Mouse (Mus musculus) hindbrain, embryonic 15.5 days (tissue): Measurements from ENCODE around the gene A230050P20Rik. TPM values are rescaled to one million over a fixed set of nuclear protein-coding genes. Genes with fewer than 3 reads are reported as not detected.
"Not testable (repeated sequence)": the region's sequence is repeated elsewhere in the genome, so short reads cannot be mapped to it uniquely, and the experiment has no call there.

Experiments used
- ATAC-seq: fragments of 200-750 bp; cut with Nextera tagmentation; 2 replicates; pipeline ENCODE4 v1.8.0; 2017; ENCODE audit warnings: low read depth, moderate number of reproducible peaks, moderate TSS enrichment; ENCODE audit not compliant: low FRiP score
- H3K27ac ChIP-seq: fragments of 300-500 bp; sonication (generic); replicated peaks from 2 replicates; pipeline ENCODE4 v1.5.1; 2015; ENCODE audit warnings: mild to moderate bottlenecking, inconsistent platforms
- H3K27me3 ChIP-seq: fragments of 300-500 bp; sonication (generic); 2 replicates; pipeline ENCODE4 v1.6.1; 2015; ENCODE audit warnings: control low read depth, inconsistent platforms
- H3K36me3 ChIP-seq: fragments of 300-500 bp; sonication (generic); 2 replicates; pipeline ENCODE4 v1.6.1; 2015; ENCODE audit warnings: control low read depth, inconsistent platforms
- H3K4me1 ChIP-seq: fragments of 300-500 bp; sonication (generic); replicated peaks from 2 replicates; pipeline ENCODE4 v1.6.1; 2015; ENCODE audit warnings: control low read depth, inconsistent platforms
- H3K4me2 ChIP-seq: fragments of 300-500 bp; sonication (generic); 2 replicates; pipeline ENCODE4 v1.6.1; 2015; ENCODE audit warnings: moderate library complexity, mild to moderate bottlenecking, inconsistent platforms
- H3K4me3 ChIP-seq: fragments of 300-500 bp; sonication (generic); 2 replicates; pipeline ENCODE4 v1.5.1; 2015; ENCODE audit warnings: mild to moderate bottlenecking, inconsistent platforms
- H3K9ac ChIP-seq: fragments of 300-500 bp; sonication (generic); 2 replicates; pipeline ENCODE4 v1.6.1; 2015; ENCODE audit warnings: inconsistent platforms
- H3K9me3 ChIP-seq: fragments of 300-500 bp; sonication (generic); 2 replicates; pipeline ENCODE4 v1.6.1; 2016; ENCODE audit warnings: control low read depth, inconsistent platforms
- WGBS: fragments of 180-500 bp; shearing (Covaris S2); methylation state at CpG from one replicate; pipeline ENCODE4 v1.1.7; 2015; 5-methylcytosine and 5-hydroxymethylcytosine counted together
- polyA plus RNA-seq: library from polyadenylated mRNA; unstranded; fragments of >200 nt; fragmentation: Nextera tagmentation; extraction: Ambion mirVana; gene quantifications from 2 replicates; pipeline ENCODE4 v1.2.1, GENCODE M21; 2015

Gene A230050P20Rik
- polyA plus RNA-seq = 12.9 and 13.2 TPM in 2 replicates

GRCm38 (mm10) chr9:20868448-20869001, at the start of gene A230050P20Rik:
A230050P20Rik (plus strand) TSS chr9:20868642.
- H3K4me1 ChIP-seq = peaks cover 6% of the 10 kb centered on the region; the same call in 1 of the 2 replicates
- ATAC-seq = peak; percentile 59; the same call in 1 of the 2 replicates
- no peaks in the 10 kb centered on the region for H3K36me3 ChIP-seq
- H3K9ac ChIP-seq = peak within 1 kb of the TSS; percentile 30
- H3K9me3 ChIP-seq = no peaks in the 10 kb centered on the region
- peak within 1 kb of the TSS; percentile 60 for H3K4me2 ChIP-seq
- H3K27me3 ChIP-seq = peaks cover 40% of the 10 kb centered on the region
- H3K4me3 ChIP-seq = peak within 1 kb of the TSS; percentile 43
- no peak within 1 kb of the TSS for H3K27ac ChIP-seq
- 7% methylated on average over 51 of the region's 53 CpGs for WGBS

DNA sequence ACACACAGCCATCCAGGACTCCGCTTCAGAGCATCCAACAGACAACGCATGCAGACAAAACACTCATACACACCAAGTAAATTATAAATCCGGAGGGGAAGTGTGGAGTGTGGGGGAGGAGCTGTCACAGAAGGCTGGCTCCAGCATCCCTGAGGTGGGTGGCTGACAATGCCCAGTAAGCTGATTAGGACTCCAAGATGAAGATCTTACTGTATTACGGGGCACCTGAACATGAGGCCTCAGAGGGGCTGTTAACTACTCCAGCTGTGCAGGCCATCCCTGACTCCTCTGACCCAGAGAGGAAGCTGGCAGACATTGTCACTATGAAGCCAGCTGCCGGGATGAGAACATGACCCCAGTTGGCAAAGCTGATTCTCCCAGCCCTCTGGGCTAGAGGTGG, 48.4 kb upstream of the A230050P20Rik start:
- H3K9ac ChIP-seq = no peak overlapping the region
- H3K4me1 ChIP-seq = peaks cover under 1% of the 10 kb centered on the region
- H3K4me3 ChIP-seq = no peak overlapping the region
- WGBS = 70% methylated on average over 5 of the region's 5 CpGs
- H3K9me3 ChIP-seq = no peaks in the 10 kb centered on the region
- H3K27ac ChIP-seq = no peak overlapping the region
- no peaks in the 10 kb centered on the region; the same call in 1 of the 2 replicates for H3K27me3 ChIP-seq
- no peaks in the 10 kb centered on the region for H3K36me3 ChIP-seq
- ATAC-seq = no peak
- H3K4me2 ChIP-seq = no peak overlapping the region

- H3K4me3 ChIP-seq = no peak overlapping the region
- H3K4me1 ChIP-seq = no peaks in the 10 kb centered on the region
- H3K27ac ChIP-seq = no peak overlapping the region
- H3K9ac ChIP-seq = no peak overlapping the region
- WGBS = 88% methylated on average over 3 of the region's 3 CpGs
- no peak for ATAC-seq
- H3K27me3 ChIP-seq = no peaks in the 10 kb centered on the region
- no peaks in the 10 kb centered on the region for H3K36me3 ChIP-seq
- H3K4me2 ChIP-seq = no peak overlapping the region
- H3K9me3 ChIP-seq = no peaks in the 10 kb centered on the region
Measured at GRCm38 (mm10) chr9:20822821-20823220, 45.6 kb upstream of the A230050P20Rik start.

GRCm38 (mm10) chr9:20825781-20826180, 42.7 kb upstream of the A230050P20Rik start:
- H3K4me3 ChIP-seq = no peak overlapping the region
- WGBS = 74% methylated on average over 5 of the region's 5 CpGs

GRCm38 (mm10) chr9:20828127-20828526, 40.3 kb upstream of the A230050P20Rik start:
- WGBS = 100% methylated on average over 1 of the region's 1 CpGs
- H3K4me3 ChIP-seq = no peak overlapping the region
- no peaks in the 10 kb centered on the region for H3K36me3 ChIP-seq
- H3K4me1 ChIP-seq = peaks cover 12% of the 10 kb centered on the region
- H3K9ac ChIP-seq = no peak overlapping the region
- no peaks in the 10 kb centered on the region for H3K27me3 ChIP-seq
- no peaks in the 10 kb centered on the region for H3K9me3 ChIP-seq
- no peak for ATAC-seq
- H3K4me2 ChIP-seq = no peak overlapping the region
- H3K27ac ChIP-seq = no peak overlapping the region

More at GRCm38 (mm10) chr9:20825781-20826180, 42.7 kb upstream of the A230050P20Rik start:
- Histone ChIP-seq H3K4me1 (peaks cover 6% of the 10 kb centered on the region), H3K4me2 (no peak overlapping the region), H3K9ac (no peak overlapping the region), H3K27me3 (no peaks in the 10 kb centered on the region), H3K9me3 (no peaks in the 10 kb centered on the region), H3K36me3 (no peaks in the 10 kb centered on the region), H3K27ac (no peak overlapping the region)
- no peak for ATAC-seq

- H3K9me3 ChIP-seq = no peaks in the 10 kb centered on the region
- H3K9ac ChIP-seq = peak overlapping the region; percentile 4; the same call in 1 of the 2 replicates
- H3K27me3 ChIP-seq = no peaks in the 10 kb centered on the region
- peaks cover 12% of the 10 kb centered on the region for H3K4me1 ChIP-seq
- H3K27ac ChIP-seq = no peak overlapping the region
- 16% methylated on average over 19 of the region's 19 CpGs for WGBS
- H3K4me3 ChIP-seq = no peak overlapping the region
- H3K4me2 ChIP-seq = peak overlapping the region; percentile 34
- no peaks in the 10 kb centered on the region for H3K36me3 ChIP-seq
- ATAC-seq = peak; percentile 91
Measured at GRCm38 (mm10) chr9:20830901-20831643, 37.4 kb upstream of the A230050P20Rik start.

GRCm38 (mm10) chr9:20834881-20835280, 33.6 kb upstream of the A230050P20Rik start:
- Histone ChIP-seq H3K27me3 (no peaks in the 10 kb centered on the region), H3K4me2 (no peak overlapping the region), H3K9me3 (no peaks in the 10 kb centered on the region), H3K27ac (no peak overlapping the region), H3K36me3 (no peaks in the 10 kb centered on the region), H3K9ac (no peak overlapping the region), H3K4me3 (no peak overlapping the region), H3K4me1 (peaks cover 12% of the 10 kb centered on the region)
- ATAC-seq = no peak
- WGBS = 77% methylated on average over 1 of the region's 1 CpGs

DNA sequence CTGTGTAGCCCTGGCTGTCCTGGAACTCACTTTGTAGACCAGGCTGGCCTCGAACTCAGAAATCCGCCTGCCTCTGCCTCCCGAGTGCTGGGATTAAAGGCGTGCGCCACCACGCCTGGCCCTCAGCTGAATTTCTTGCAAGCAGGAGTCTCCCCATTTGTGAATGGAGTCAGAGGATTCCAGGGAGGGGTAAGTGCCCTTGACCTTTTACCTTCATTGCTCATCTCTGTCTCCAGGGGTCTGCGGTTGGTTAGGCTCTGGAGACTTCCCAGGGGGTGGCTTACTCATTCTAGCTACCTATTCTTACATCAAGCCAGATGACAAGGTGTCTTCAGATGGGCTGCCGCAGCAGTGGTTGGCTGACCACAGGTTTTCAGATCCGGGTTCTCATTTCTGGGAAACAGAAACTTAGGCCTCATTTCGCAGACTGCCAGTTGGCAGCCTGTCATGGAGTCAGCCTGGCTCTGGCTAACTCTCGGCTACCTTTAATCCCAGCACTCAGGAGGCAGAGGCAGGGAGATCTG, 32.9 kb upstream of the A230050P20Rik start:
- H3K9me3 ChIP-seq, H3K4me3 ChIP-seq, H3K27me3 ChIP-seq, H3K27ac ChIP-seq, H3K36me3 ChIP-seq, H3K4me1 ChIP-seq, H3K4me2 ChIP-seq, H3K9ac ChIP-seq, ATAC-seq: not testable (repeated sequence)
- WGBS = 88% methylated on average over 11 of the region's 11 CpGs

- H3K9ac ChIP-seq = no peak overlapping the region
- H3K4me3 ChIP-seq = no peak overlapping the region
- no peak overlapping the region for H3K4me2 ChIP-seq
- H3K36me3 ChIP-seq = no peaks in the 10 kb centered on the region
- H3K4me1 ChIP-seq = no peaks in the 10 kb centered on the region
- 80% methylated on average over 9 of the region's 9 CpGs for WGBS
- no peak for ATAC-seq
- no peak overlapping the region for H3K27ac ChIP-seq
- no peaks in the 10 kb centered on the region for H3K9me3 ChIP-seq
- no peaks in the 10 kb centered on the region for H3K27me3 ChIP-seq
Measured at GRCm38 (mm10) chr9:20837184-20837947, 31.1 kb upstream of the A230050P20Rik start.

DNA sequence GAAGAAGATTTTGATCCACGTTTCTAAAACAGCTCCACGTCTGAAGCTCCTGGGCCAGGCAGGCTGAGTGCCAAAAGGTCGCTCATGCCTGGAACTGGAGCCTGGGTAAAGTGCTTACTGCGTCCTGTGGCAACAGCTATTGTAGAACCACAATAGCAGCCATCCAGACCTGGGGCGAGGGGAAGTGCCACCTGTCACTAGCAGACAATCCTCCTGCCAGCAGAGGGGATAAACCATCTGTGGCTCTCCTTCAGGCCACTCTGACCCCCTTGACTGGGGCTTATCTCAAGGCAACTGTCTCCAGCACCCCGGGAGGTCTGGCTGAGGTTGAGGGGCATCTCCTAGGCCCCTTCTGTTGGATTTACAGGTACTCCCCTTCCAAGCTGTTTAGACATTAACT, 29.5 kb upstream of the A230050P20Rik start:
- Histone ChIP-seq H3K27ac (no peak overlapping the region), H3K4me2 (no peak overlapping the region), H3K9ac (no peak overlapping the region), H3K4me3 (no peak overlapping the region), H3K27me3 (no peaks in the 10 kb centered on the region), H3K9me3 (no peaks in the 10 kb centered on the region), H3K4me1 (no peaks in the 10 kb centered on the region), H3K36me3 (no peaks in the 10 kb centered on the region)
- no peak for ATAC-seq
- WGBS = 46% methylated on average over 6 of the region's 6 CpGs

DNA sequence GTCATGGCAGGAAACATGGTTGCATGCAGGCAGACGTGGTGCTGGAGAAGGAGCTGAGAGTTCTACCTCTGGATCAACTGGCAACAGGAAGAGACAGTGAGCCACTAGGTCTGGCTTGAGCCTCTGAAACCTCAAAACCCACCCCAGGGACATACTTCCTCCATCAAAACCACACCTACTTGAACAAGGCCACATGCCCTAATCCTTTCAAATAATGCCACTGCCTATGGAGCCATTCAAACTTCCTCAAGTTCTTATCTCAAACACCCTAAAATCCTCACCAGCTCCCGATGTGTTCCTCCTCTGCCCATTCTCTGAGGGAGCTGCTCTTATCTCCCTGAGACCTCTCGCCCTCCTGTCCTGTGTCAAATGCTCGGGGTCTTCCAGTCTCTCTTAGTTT, 26.2 kb upstream of the A230050P20Rik start:
- H3K4me1 ChIP-seq = no peaks in the 10 kb centered on the region
- H3K4me3 ChIP-seq = no peak overlapping the region
- no peak overlapping the region for H3K9ac ChIP-seq
- H3K36me3 ChIP-seq = no peaks in the 10 kb centered on the region
- no peak overlapping the region for H3K27ac ChIP-seq
- no peaks in the 10 kb centered on the region for H3K9me3 ChIP-seq
- no peak overlapping the region for H3K4me2 ChIP-seq
- no peak for ATAC-seq
- no peaks in the 10 kb centered on the region for H3K27me3 ChIP-seq
- whole genome bisulfite sequencing = 76% methylated on average over 4 of the region's 4 CpGs

- H3K4me3 ChIP-seq = no peak overlapping the region
- no peaks in the 10 kb centered on the region for H3K9me3 ChIP-seq
- 31% methylated on average over 2 of the region's 2 CpGs for WGBS
- H3K4me2 ChIP-seq = no peak overlapping the region
- no peaks in the 10 kb centered on the region for H3K27me3 ChIP-seq
- H3K27ac ChIP-seq = no peak overlapping the region
- H3K9ac ChIP-seq = no peak overlapping the region
- no peaks in the 10 kb centered on the region for H3K36me3 ChIP-seq
- no peaks in the 10 kb centered on the region for H3K4me1 ChIP-seq
- ATAC-seq = peak; percentile 38; the same call in 1 of the 2 replicates
Measured at GRCm38 (mm10) chr9:20842670-20843069, 25.8 kb upstream of the A230050P20Rik start.
